Mouse (Mus musculus): ENCODE results near the gene Ift140.
"Not testable (repeated sequence)": the region's sequence is repeated elsewhere in the genome, so short reads cannot be mapped to it uniquely, and the experiment has no call there.

The Ift140 gene

DNA sequence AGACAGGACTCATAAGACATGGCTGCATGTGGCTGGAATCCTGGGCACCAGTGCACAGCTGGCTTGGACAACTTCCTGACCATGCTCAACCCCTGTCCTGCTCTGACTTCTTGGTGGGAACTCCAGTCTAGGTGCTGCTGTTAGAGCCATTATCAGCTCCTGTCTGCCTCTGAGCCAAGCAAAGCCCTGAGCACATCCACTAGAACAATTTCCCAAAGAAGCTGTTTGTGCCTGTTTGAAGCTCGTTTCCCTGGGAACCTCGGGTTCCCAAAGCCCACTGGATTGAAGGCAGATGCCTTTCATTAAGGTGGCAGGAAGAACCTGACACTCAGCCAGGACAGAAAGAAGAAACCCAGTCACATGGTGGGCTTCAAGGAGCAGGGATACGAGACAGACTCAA, 104.5 kb downstream of the Ift140 start, which contains the start of gene Ptx4:
Gene Ptx4 (plus strand): TSS at position 355 of the 400 bp plus-strand sequence.
- DNase-seq: no peak

DNA sequence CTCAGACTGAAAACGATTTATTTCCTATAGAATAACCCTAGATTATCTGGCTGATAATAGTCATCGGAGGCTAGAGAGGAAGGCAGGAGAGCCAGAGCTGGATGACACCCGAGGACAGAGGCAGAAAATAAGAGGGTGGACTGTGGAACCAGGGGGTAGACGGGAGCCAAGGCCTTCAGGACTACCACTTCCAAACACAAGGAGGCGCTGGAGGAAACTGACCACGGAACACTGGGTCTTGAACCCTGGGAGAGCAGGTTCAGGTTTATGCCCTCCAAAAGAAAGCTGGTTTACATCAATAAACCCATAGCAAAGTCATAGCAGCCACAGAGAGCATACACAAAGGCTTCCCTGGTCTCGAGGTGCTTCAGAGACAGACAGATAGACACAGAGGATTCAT, 108.1 kb downstream of the Ift140 start:
- peak; percentile 22 for DNase-seq

DNA sequence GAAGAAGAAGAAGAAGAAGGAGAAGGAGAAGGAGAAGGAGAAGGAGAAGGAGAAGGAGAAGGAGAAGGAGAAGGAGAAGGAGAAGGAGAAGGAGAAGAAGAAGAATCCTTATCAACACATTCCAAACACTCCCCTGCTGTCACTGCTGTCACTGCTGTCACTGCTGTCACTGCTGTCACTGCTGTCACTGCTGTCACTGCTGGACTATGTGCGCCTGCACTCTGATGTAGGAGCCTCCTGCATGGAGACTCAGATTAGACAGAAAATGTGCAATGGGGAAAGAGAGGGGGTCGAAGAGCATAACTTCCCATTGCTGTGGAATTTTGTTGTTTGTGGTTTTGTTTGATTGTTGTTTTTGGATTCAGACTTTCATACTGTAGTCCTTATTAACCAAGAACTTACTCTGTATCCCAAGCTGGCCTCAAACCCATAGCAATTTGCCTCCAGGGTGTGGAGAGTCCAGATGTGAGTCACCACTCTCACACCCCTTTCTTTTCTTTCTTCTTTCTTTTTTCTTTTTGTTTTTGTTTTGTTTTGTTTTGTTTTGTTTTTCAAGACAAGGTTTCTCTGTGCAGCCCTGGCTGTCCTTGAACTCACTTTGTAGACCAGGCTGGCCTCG, 109.7 kb downstream of the Ift140 start:
- not testable (repeated sequence) for DNase-seq

DNA sequence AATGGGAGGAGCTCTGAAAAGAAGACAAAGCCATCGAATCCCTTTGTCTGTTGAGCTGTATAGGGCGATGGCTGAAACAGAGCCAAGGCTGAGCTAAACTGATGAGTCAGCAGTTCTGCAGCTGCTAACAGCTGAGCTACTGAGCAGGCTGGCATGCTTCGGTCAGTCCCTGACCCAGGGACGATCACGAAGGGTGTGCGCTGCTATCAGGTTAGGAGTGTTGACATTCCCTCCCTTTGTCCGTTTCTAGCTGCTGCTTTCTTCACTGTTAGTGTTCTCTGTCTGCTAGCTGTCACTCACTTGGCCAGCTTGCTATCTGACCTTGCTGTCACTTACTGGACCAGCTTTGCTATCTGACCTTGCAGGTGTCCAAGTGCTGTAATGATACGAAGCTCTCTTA, 111.2 kb downstream of the Ift140 start:
- no peak for DNase-seq

- no peak for DNase-seq
Measured at GRCm38 (mm10) chr17:25127681-25128080, 111.8 kb downstream of the Ift140 start.

- DNase-seq: no peak
Measured at GRCm38 (mm10) chr17:25130060-25130459, 114.2 kb downstream of the Ift140 start.

GRCm38 (mm10) chr17:25133275-25133698, 117.4 kb downstream of the Ift140 start, which contains the start of gene Clcn7:
TSS of gene Clcn7 (plus strand) at chr17:25133391.
- DNase-seq: peak; percentile 97

GRCm38 (mm10) chr17:25135622-25136021, 119.7 kb downstream of the Ift140 start:
- peak; percentile 36 for DNase-seq

- no peak for DNase-seq
Measured at GRCm38 (mm10) chr17:25138803-25139202, 122.9 kb downstream of the Ift140 start.

GRCm38 (mm10) chr17:25139960-25140359, 124.1 kb downstream of the Ift140 start:
- DNase-seq: no peak

Measured in kidney, adult 18-20 months (tissue).